Mouse (Mus musculus) cerebellum, adult 9-11 months (tissue): ENCODE measurements around the gene Senp1.

Source experiments
- DNase-seq: peaks from one replicate; pipeline ENCODE4 v3.0.0; 2022

Senp1 gene

GRCm38 (mm10) chr15:98107230-98107629 lies 13.7 kb upstream of the Senp1 start:
- no peak for DNase-seq

- DNase-seq, result no peak
These were observed 13.0 kb upstream of the Senp1 start for GRCm38 (mm10) chr15:98106506-98106905.

- no peak for DNase-seq
These were observed 8.9 kb upstream of the Senp1 start for GRCm38 (mm10) chr15:98102401-98102800.

GRCm38 (mm10) chr15:98098519-98098918 lies 5.0 kb upstream of the Senp1 start:
- no peak for DNase-seq

GRCm38 (mm10) chr15:98096957-98097356 lies 3.4 kb upstream of the Senp1 start:
- no peak for DNase-seq

- no peak for DNase-seq
These were observed 1.4 kb upstream of the Senp1 start for GRCm38 (mm10) chr15:98094905-98095304.

GRCm38 (mm10) chr15:98092372-98093120 lies 998 bp downstream of the Senp1 start, which contains the start of gene Pfkm:
TSS of gene Pfkm (plus strand) at chr15:98092589.
- no peak for DNase-seq

GRCm38 (mm10) chr15:98091841-98092240 lies 1.7 kb downstream of the Senp1 start:
- no peak for DNase-seq

GRCm38 (mm10) chr15:98089421-98090183 lies 3.9 kb downstream of the Senp1 start:
- DNase-seq, result no peak

- no peak for DNase-seq
These were observed 4.7 kb downstream of the Senp1 start for GRCm38 (mm10) chr15:98088889-98089288.

- no peak for DNase-seq
These were observed 16.6 kb downstream of the Senp1 start for GRCm38 (mm10) chr15:98076901-98077300.

- DNase-seq, result no peak
These were observed 18.5 kb downstream of the Senp1 start for GRCm38 (mm10) chr15:98075034-98075433.

- no peak for DNase-seq
These were observed 19.0 kb downstream of the Senp1 start for GRCm38 (mm10) chr15:98074521-98074920.

GRCm38 (mm10) chr15:98070376-98070775 lies 23.2 kb downstream of the Senp1 start:
- no peak for DNase-seq

- DNase-seq, result no peak
These were observed 23.8 kb downstream of the Senp1 start for GRCm38 (mm10) chr15:98069566-98070245.

GRCm38 (mm10) chr15:98068506-98068905 lies 25.0 kb downstream of the Senp1 start:
- DNase-seq, result no peak

GRCm38 (mm10) chr15:98067492-98067891 lies 26.1 kb downstream of the Senp1 start:
- no peak for DNase-seq

GRCm38 (mm10) chr15:98066602-98067001 lies 26.9 kb downstream of the Senp1 start:
- DNase-seq, result no peak

- DNase-seq, result no peak
These were observed 27.7 kb downstream of the Senp1 start for GRCm38 (mm10) chr15:98065881-98066280.

GRCm38 (mm10) chr15:98055246-98055645 lies 38.3 kb downstream of the Senp1 start:
- no peak for DNase-seq

GRCm38 (mm10) chr15:98051685-98052084 lies 41.9 kb downstream of the Senp1 start:
- no peak for DNase-seq

GRCm38 (mm10) chr15:98048918-98049700 lies 44.4 kb downstream of the Senp1 start:
- no peak for DNase-seq

- DNase-seq, result no peak
These were observed 49.2 kb downstream of the Senp1 start for GRCm38 (mm10) chr15:98044387-98044786.
